Mouse (Mus musculus) megakaryocyte, embryonic 14.5 days (primary cell): ENCODE data around the gene Tmem219.

Source experiments
- FLI1 ChIP-seq: IDR thresholded peaks from 2 replicates; pipeline ENCODE4 v1.6.1; 2012; ENCODE audit warnings: low read length, inconsistent platforms, mixed read lengths
- GATA1 ChIP-seq: IDR thresholded peaks from 3 replicates; pipeline ENCODE4 v1.6.1; 2012; ENCODE audit warnings: mixed read lengths, low read length, inconsistent platforms, borderline replicate concordance

DNA sequence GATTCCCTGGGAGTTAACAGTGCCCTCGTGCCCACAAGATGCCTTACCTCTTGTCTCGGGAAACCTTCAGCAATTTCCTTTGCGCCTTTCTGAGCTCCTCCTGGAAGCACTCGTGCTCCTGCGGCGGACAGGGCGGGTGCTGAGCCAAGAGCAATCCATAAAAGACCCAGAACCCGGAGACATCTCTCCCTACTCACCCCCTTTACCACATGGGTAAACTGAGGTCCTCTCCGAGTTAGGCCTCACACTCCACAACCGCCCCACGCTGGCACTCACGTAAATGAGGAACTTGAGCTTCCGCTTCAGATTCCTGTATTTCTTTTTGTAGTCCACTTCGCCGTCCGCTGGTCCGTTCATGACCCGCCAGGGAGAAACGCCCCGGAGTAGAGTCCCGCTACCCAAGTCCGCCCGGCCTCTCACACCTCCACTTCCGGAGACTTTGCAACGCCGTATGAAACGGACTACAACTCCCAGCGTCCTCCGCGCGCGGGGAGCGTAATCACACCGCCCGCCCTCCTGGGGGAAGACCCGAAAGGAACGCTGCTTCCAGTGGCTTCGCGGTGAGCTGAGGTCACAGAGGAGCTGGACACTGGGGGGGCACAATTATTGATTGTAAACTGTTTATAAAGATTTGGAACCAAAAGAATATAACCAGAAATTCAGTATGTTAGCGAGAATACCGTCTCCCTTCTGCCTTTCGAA is 61.1 kb downstream of the Tmem219 start, which contains the start of gene Hirip3:
- no peak for TF ChIP-seq FLI1
- TF ChIP-seq GATA1 = no peak
